Mouse (Mus musculus) C2C12 (cell line): Measurements from ENCODE around the gene Map3k5. TPM values are rescaled to one million over a fixed set of nuclear protein-coding genes. Genes with fewer than 3 reads are reported as not detected.

Source experiments
- H3K27me3 ChIP-seq: one replicate; pipeline ENCODE4 v1.6.1; 2011; ENCODE audit not compliant: control insufficient read depth, insufficient read depth, insufficient read length
- H3K36me3 ChIP-seq: one replicate; pipeline ENCODE4 v1.6.1; 2011; ENCODE audit not compliant: control insufficient read depth, insufficient read depth
- H3K4me3 ChIP-seq: one replicate; pipeline ENCODE4 v1.5.1; 2011; ENCODE audit warnings: mild to moderate bottlenecking, control low read depth; ENCODE audit not compliant: poor library complexity, insufficient read depth, severe bottlenecking
- H3K79me2 ChIP-seq: one replicate; pipeline ENCODE4 v1.6.1; 2011; ENCODE audit not compliant: control insufficient read depth, insufficient read depth
- H3K79me3 ChIP-seq: one replicate; pipeline ENCODE4 v1.6.1; 2011; ENCODE audit warnings: low read depth, control low read depth
- H3ac ChIP-seq: one replicate; pipeline ENCODE3; 2011; ENCODE audit warnings: low read depth; ENCODE audit not compliant: control insufficient read depth, insufficient read length
- CEBPB ChIP-seq: IDR thresholded peaks from one replicate; pipeline ENCODE4 v1.6.1; 2011; ENCODE audit warnings: low read depth, mild to moderate bottlenecking, control low read depth, moderate library complexity
- CTCF ChIP-seq: IDR thresholded peaks from one replicate; pipeline ENCODE4 v1.5.1; 2011; ENCODE audit not compliant: control insufficient read depth, insufficient read depth, insufficient read length
- FOSL1 ChIP-seq: IDR thresholded peaks from one replicate; pipeline ENCODE4 v1.8.0; 2011; ENCODE audit warnings: mild to moderate bottlenecking, low read length; ENCODE audit not compliant: poor library complexity, insufficient read depth, severe bottlenecking
- MAX ChIP-seq: IDR thresholded peaks from one replicate; pipeline ENCODE4 v1.6.1; 2011; ENCODE audit warnings: mild to moderate bottlenecking, control low read depth
- MYOD1 ChIP-seq: IDR thresholded peaks from one replicate; pipeline ENCODE4 v1.6.1; 2011; ENCODE audit warnings: low read depth; ENCODE audit not compliant: control insufficient read depth, insufficient read length
- MYOG ChIP-seq: IDR thresholded peaks from one replicate; pipeline ENCODE4 v1.6.1; 2011; ENCODE audit not compliant: control insufficient read depth, insufficient read length; ENCODE audit errors: extremely low read depth
- USF1 ChIP-seq: IDR thresholded peaks from one replicate; pipeline ENCODE4 v1.6.1; 2011; ENCODE audit warnings: low read depth, mild to moderate bottlenecking, control low read depth, moderate library complexity
- polyA plus RNA-seq: library from polyadenylated mRNA; unstranded; fragments of >200 nt; fragmentation: generic; extraction: Trizol; gene quantifications from one replicate; pipeline ENCODE4 v1.2.1, GENCODE M21; 2012; ENCODE audit warnings: missing spikeins

The Map3k5 gene
- polyA plus RNA-seq, 1 experiment: 0.55 TPM

GRCm38 (mm10) chr10:20112026-20112973 is 178.0 kb downstream of the Map3k5 start:
- no peak for TF ChIP-seq CTCF
- TF ChIP-seq MYOD1: no peak
- H3K79me2 ChIP-seq: no peaks in the 10 kb centered on the region
- no peaks in the 10 kb centered on the region for H3K36me3 ChIP-seq
- H3K27me3 ChIP-seq: no peaks in the 10 kb centered on the region
- H3K4me3 ChIP-seq: no peak overlapping the region
- H3ac ChIP-seq: no peak overlapping the region
- H3K79me3 ChIP-seq: no peaks in the 10 kb centered on the region

GRCm38 (mm10) chr10:20119504-20120425 is 185.5 kb downstream of the Map3k5 start:
- H3K27me3 ChIP-seq: no peaks in the 10 kb centered on the region
- no peaks in the 10 kb centered on the region for H3K79me3 ChIP-seq
- TF ChIP-seq FOSL1 (no peak), CTCF (no peak), CEBPB (no peak), USF1 (no peak), MYOD1 (no peak), MAX (no peak), MYOG (no peak)

GRCm38 (mm10) chr10:20121981-20122380 is 187.7 kb downstream of the Map3k5 start:
- TF ChIP-seq CTCF (no peak), MYOG (no peak), MAX (no peak), CEBPB (no peak), MYOD1 (no peak), FOSL1 (no peak), USF1 (no peak)

More at GRCm38 (mm10) chr10:20119504-20120425, 185.5 kb downstream of the Map3k5 start:
- Histone ChIP-seq H3K36me3 (no peaks in the 10 kb centered on the region), H3ac (no peak overlapping the region), H3K79me2 (no peaks in the 10 kb centered on the region), H3K4me3 (no peak overlapping the region)

GRCm38 (mm10) chr10:20123401-20123800 is 189.1 kb downstream of the Map3k5 start:
- H3K79me3 ChIP-seq: no peaks in the 10 kb centered on the region
- no peaks in the 10 kb centered on the region for H3K36me3 ChIP-seq
- no peaks in the 10 kb centered on the region for H3K79me2 ChIP-seq
- H3ac ChIP-seq: peak overlapping the region; percentile 30
- peak; percentile 79 for TF ChIP-seq MAX
- no peak for TF ChIP-seq CTCF
- H3K4me3 ChIP-seq: no peak overlapping the region
- no peaks in the 10 kb centered on the region for H3K27me3 ChIP-seq

More at GRCm38 (mm10) chr10:20121981-20122380, 187.7 kb downstream of the Map3k5 start:
- no peaks in the 10 kb centered on the region for H3K79me3 ChIP-seq
- no peaks in the 10 kb centered on the region for H3K27me3 ChIP-seq
- no peak overlapping the region for H3ac ChIP-seq
- no peaks in the 10 kb centered on the region for H3K79me2 ChIP-seq
- H3K36me3 ChIP-seq: no peaks in the 10 kb centered on the region
- H3K4me3 ChIP-seq: no peak overlapping the region

- no peaks in the 10 kb centered on the region for H3K79me3 ChIP-seq
- H3K27me3 ChIP-seq: no peaks in the 10 kb centered on the region
- no peak overlapping the region for H3ac ChIP-seq
- no peak for TF ChIP-seq MAX
- no peak for TF ChIP-seq MYOG
- H3K4me3 ChIP-seq: no peak overlapping the region
- H3K36me3 ChIP-seq: no peaks in the 10 kb centered on the region
- no peaks in the 10 kb centered on the region for H3K79me2 ChIP-seq
Observed at GRCm38 (mm10) chr10:20124576-20124975, 190.3 kb downstream of the Map3k5 start.

GRCm38 (mm10) chr10:20125226-20125625 is 191.0 kb downstream of the Map3k5 start:
- Histone ChIP-seq H3K27me3 (no peaks in the 10 kb centered on the region), H3K4me3 (no peak overlapping the region), H3K36me3 (no peaks in the 10 kb centered on the region), H3ac (no peak overlapping the region), H3K79me2 (no peaks in the 10 kb centered on the region), H3K79me3 (no peaks in the 10 kb centered on the region)
- TF ChIP-seq CTCF (peak; percentile 46), FOSL1 (no peak)
